8 mouse cellular contexts compared by ENCODE assay signal in genomic region chr3:84937360-84938355, GRCm38 (mm10).
DNase-seq lines count a peak whose midpoint lies in the region; ATAC-seq and TF ChIP-seq lines count a peak whose summit lies in the region.

No protein-coding gene starts in this region.

- no peak overlapping the region for H3K27ac ChIP-seq in CH12.LX (ENCODE audit: insufficient read depth, low read depth)
- H3K27ac ChIP-seq in stomach, embryonic 16.5 days (ENCODE audit: low read length): no peak overlapping the region

- no peaks in the 10 kb centered on the region for H3K27me3 ChIP-seq in CH12.LX (replicated peaks)
- H3K27me3 ChIP-seq in stomach, embryonic 16.5 days (ENCODE audit: control insufficient read depth, insufficient read depth, low read length): no peaks in the 10 kb centered on the region

- no peaks in the 10 kb centered on the region for H3K9me3 ChIP-seq in CH12.LX (replicated peaks; ENCODE audit: low read length)
- no peaks in the 10 kb centered on the region for H3K9me3 ChIP-seq in stomach, embryonic 16.5 days (replicated peaks; ENCODE audit: control insufficient read depth, low read length)

- 59% methylated on average over 12 of the region's 12 CpGs for WGBS in stomach, embryonic 16.5 days

- H3K4me3 ChIP-seq in CH12.LX (replicated peaks in 1 of 3; ENCODE audit: low read depth in 2 of 3, low read length in 2 of 3, poor library complexity in 1 of 3): no peak overlapping the region
- H3K4me3 ChIP-seq in stomach, embryonic 16.5 days (replicated peaks; ENCODE audit: low read length): no peak overlapping the region

- in situ Hi-C loops in CH12.LX (cut with MboI; ENCODE audit: low pct_ligation_motif_present, low pct_unique_long_range_greater_than_20kb, low sequenced_read_pairs): loop anchor here (25.0 kb wide), 2 partner anchors 350 to 625 kb away; partner anchors contain the start of gene Gatb

- H3K9ac ChIP-seq in CH12.LX (ENCODE audit: insufficient read depth, low read depth): no peak overlapping the region
- H3K9ac ChIP-seq in stomach, embryonic 16.5 days (ENCODE audit: low read length): no peak overlapping the region

- H3K4me2 ChIP-seq in CH12.LX (ENCODE audit: insufficient read depth, low read depth, poor library complexity, severe bottlenecking): no peak overlapping the region
- no peak overlapping the region for H3K4me2 ChIP-seq in stomach, embryonic 16.5 days (ENCODE audit: low read depth, low read length)

- no peak for TF ChIP-seq POLR2A in CH12.LX (IDR thresholded peaks at IDR 0.05; ENCODE audit: low read depth, low read length)

- TF ChIP-seq EP300 in CH12.LX (IDR thresholded peaks at IDR 0.05; ENCODE audit: low read length): no peak

- TF ChIP-seq CTCF in CH12.LX (conservative IDR thresholded peaks at IDR 0.05 in 1 of 2, IDR thresholded peaks at IDR 0.05 in 1 of 2; ENCODE audit: low read depth in 2 of 2, low read length in 2 of 2): no peak

- dilution Hi-C loops in CH12.LX (cut with MboI; ENCODE audit: extremely low pct_ligation_motif_present, extremely low pct_unique_long_range_greater_than_20kb, low sequenced_read_pairs): no loop called here

- DNase-seq in CH12.LX (ENCODE audit: extremely low read depth) (peak; percentile 37), adipocyte (ENCODE audit: low spot score) (no peak)
- peak; percentile 55 for DNase-seq in Muller cell, postnatal 12 days (ENCODE audit: inconsistent ontology term)
- no peak for DNase-seq in thymus, postnatal 10 days (ENCODE audit: low spot score in 2 of 2)

- peaks cover 0 to 15% of the 10 kb centered on the region in 2 experiments; a peak in 2 of 4 replicates for H3K4me1 ChIP-seq in CH12.LX (ENCODE audit: control insufficient read depth in 1 of 2, insufficient read depth in 2 of 2)
- H3K4me1 ChIP-seq in stomach, embryonic 16.5 days (ENCODE audit: control insufficient read depth, insufficient read depth, low read length): no peaks in the 10 kb centered on the region; the same call in 1 of the 2 replicates

- ATAC-seq in hematopoietic stem cell, adult 5-6 weeks (replicated peaks in 1 of 2; ENCODE audit: insufficient read depth in 1 of 2, low FRiP score in 2 of 2, low TSS enrichment in 1 of 2, low read depth in 1 of 2, poor library complexity in 2 of 2, severe bottlenecking in 2 of 2): peak; percentile 39 to 68; a peak in 2 of 4 replicates
- ATAC-seq in megakaryocyte, adult 5-6 weeks (ENCODE audit: poor library complexity, severe bottlenecking): 0 out of 2 replicates have a peak, but pooled peaks have one; percentile 24
- peak; percentile 86 for ATAC-seq in stomach, embryonic 16.5 days (ENCODE audit: insufficient read depth, low FRiP score)
- ATAC-seq in CD4-positive, CD25-positive, alpha-beta regulatory T cell, adult 4 months: no peak

- H3K36me3 ChIP-seq in CH12.LX (replicated peaks in 1 of 2; ENCODE audit: control insufficient read depth in 1 of 2, insufficient read depth in 1 of 2, low read length in 1 of 2): peaks cover 0 to 11% of the 10 kb centered on the region in 2 experiments
- no peaks in the 10 kb centered on the region for H3K36me3 ChIP-seq in stomach, embryonic 16.5 days (ENCODE audit: control insufficient read depth, insufficient read depth, low read length)

- no peaks in the 10 kb centered on the region for H3K79me2 ChIP-seq in CH12.LX (replicated peaks; ENCODE audit: control insufficient read depth, extremely low read depth, insufficient read depth, poor library complexity, severe bottlenecking)

- TF ChIP-seq RAD21 in CH12.LX (IDR thresholded peaks at IDR 0.05; ENCODE audit: low read depth, low read length): no peak

TF ChIP-seq in CH12.LX, 34 proteins besides CTCF, POLR2A, EP300 and RAD21:
- peak; percentile 43; the same call in 1 of the 2 replicates for TF ChIP-seq ETS1 (conservative IDR thresholded peaks at IDR 0.05; ENCODE audit: low read depth, low read length)
- no peak for TF ChIP-seq MAFK (IDR thresholded peaks at IDR 0.05; ENCODE audit: insufficient replicate concordance, low read length)

Comparison
In these comparisons a context has a peak if more than half of its experiments do, and no peak if none do; other contexts are left out.
1. DNase-seq: peak in CH12.LX (single experiment) and Muller cell, postnatal 12 days (single experiment); none in adipocyte (single experiment) and thymus, postnatal 10 days (0 of 2).